Mouse (Mus musculus) liver, embryonic 14.5 days (tissue): ENCODE measurements around the gene Ttc21b. TPM values are rescaled to one million over a fixed set of nuclear protein-coding genes. Genes with fewer than 3 reads are reported as not detected.

ENCODE experiments used
- ATAC-seq: fragments of 200-750 bp; cut with Nextera tagmentation; 2 replicates; pipeline ENCODE4 v1.8.0; 2017; ENCODE audit warnings: moderate number of reproducible peaks, mild to moderate bottlenecking, moderate library complexity; ENCODE audit not compliant: insufficient read depth
- DNase-seq, 3 experiments: peaks; one replicate each; pipeline ENCODE4 v3.0.0-alpha.2; 2012 to 2013; ENCODE audit warnings: low read depth in 3 of 3, low spot score in 3 of 3
- H3K27ac ChIP-seq: fragments of 300-500 bp; sonication (generic); 2 replicates; pipeline ENCODE4 v1.5.1; 2014; ENCODE audit warnings: moderate library complexity, mild to moderate bottlenecking, control low read depth, inconsistent platforms
- H3K27me3 ChIP-seq: fragments of 300-500 bp; sonication (generic); 2 replicates; pipeline ENCODE4 v1.6.1; 2014; ENCODE audit warnings: mild to moderate bottlenecking, low read length, moderate library complexity; ENCODE audit not compliant: control insufficient read depth, insufficient read depth
- H3K36me3 ChIP-seq: fragments of 300-500 bp; sonication (generic); replicated peaks from 2 replicates; pipeline ENCODE4 v1.6.1; 2014; ENCODE audit warnings: low read depth; ENCODE audit not compliant: control insufficient read depth, insufficient read depth
- H3K4me1 ChIP-seq, 2 experiments: fragments of 200-500 bp in 1 of 2; fragments of 300-500 bp in 1 of 2; sonication (generic) in 1 of 2; replicated peaks; 2 replicates each; pipeline ENCODE4 v1.6.1; 2012 to 2014; ENCODE audit warnings: antibody characterized with exemption in 1 of 2, inconsistent platforms in 1 of 2, low read length in 1 of 2; ENCODE audit not compliant: control insufficient read depth in 2 of 2, insufficient read depth in 2 of 2
- H3K4me2 ChIP-seq: fragments of 300-500 bp; sonication (generic); 2 replicates; pipeline ENCODE4 v1.6.1; 2014; ENCODE audit warnings: low read depth, mild to moderate bottlenecking, control low read depth, moderate library complexity
- H3K4me3 ChIP-seq, 2 experiments: fragments of 200-500 bp in 1 of 2; fragments of 300-500 bp in 1 of 2; sonication (generic) in 1 of 2; 2 replicates each; pipeline ENCODE4 v1.5.1; 2012 to 2014; ENCODE audit warnings: low read depth in 2 of 2, low read length in 2 of 2, mild to moderate bottlenecking in 2 of 2, control low read depth in 1 of 2, inconsistent platforms in 1 of 2, moderate library complexity in 1 of 2; ENCODE audit not compliant: insufficient read depth in 1 of 2
- H3K9ac ChIP-seq: fragments of 300-500 bp; sonication (generic); replicated peaks from 2 replicates; pipeline ENCODE4 v1.6.1; 2014; ENCODE audit warnings: mild to moderate bottlenecking, control low read depth, moderate library complexity
- H3K9me3 ChIP-seq: fragments of 300-500 bp; sonication (generic); 2 replicates; pipeline ENCODE4 v1.6.1; 2016; ENCODE audit warnings: low read length, mixed read lengths; ENCODE audit not compliant: control insufficient read depth
- CTCF ChIP-seq: IDR thresholded peaks from 2 replicates; pipeline ENCODE4 v1.5.1; 2016; ENCODE audit warnings: antibody characterized with exemption, low read depth, control low read depth
- EP300 ChIP-seq: IDR thresholded peaks from 2 replicates; pipeline ENCODE4 v1.6.1; 2016; ENCODE audit warnings: antibody characterized with exemption, low read depth
- WGBS: fragments of 180-500 bp; shearing (Covaris S2); extraction: QIAGEN DNeasy Blood & Tissue Kit; methylation state at CpG from one replicate; pipeline ENCODE4 v1.1.7; 2014; ENCODE audit not compliant: insufficient replicate concordance; 5-methylcytosine and 5-hydroxymethylcytosine counted together
- polyA plus RNA-seq, 2 experiments: library from polyadenylated mRNA; depleted of rRNA in 1 of 2; stranded (reverse) in 1 of 2; unstranded in 1 of 2; fragments of >200 nt; fragmentation: Nextera tagmentation in 1 of 2; extraction: Ambion mirVana in 1 of 2; gene quantifications; 2 replicates each; pipeline versions ENCODE4 v1.2.1 to v1.2.3; 2012 to 2014

Gene Ttc21b
- polyA plus RNA-seq, 2 experiments, result 0.80 to 1.1 TPM

DNA sequence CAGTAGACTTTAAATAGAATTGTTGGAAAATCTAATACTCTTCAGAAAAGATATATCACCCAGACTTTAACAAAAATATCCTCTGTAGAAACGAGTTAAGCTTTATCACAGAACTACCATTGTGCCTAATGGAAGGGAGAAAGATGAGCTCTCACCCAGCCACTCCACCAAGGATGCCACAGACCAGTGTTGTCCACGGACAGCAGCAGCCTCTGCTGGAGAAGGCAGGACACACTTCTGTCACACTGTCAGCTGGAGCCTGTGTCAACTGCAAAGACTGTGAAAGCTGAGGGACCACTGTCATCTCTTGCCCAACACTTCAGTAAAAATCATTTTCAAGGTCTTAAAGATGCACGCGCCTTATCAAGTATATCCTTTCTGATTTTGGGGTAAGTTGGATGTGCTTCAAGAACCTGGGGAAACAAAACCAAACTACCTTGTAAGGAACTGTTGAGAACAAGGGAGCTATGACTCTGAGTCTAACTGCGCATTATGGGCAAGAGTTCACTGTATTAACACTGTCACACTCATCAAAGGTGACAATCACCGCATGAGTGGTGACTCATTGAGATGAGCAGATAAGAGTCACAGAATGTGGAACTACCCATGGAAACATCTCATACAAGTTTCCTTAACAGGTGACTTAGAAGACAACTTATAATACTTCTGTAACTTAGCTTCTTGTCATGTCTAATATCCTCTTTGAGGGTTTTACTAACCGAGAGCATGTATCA lies 71.8 kb downstream of the Ttc21b start:
- H3K27ac ChIP-seq, result no peak overlapping the region
- no peak overlapping the region for H3K9ac ChIP-seq
- DNase-seq (no peak), ATAC-seq (no peak)
- H3K4me3 ChIP-seq, result no peak overlapping the region
- H3K4me1 ChIP-seq, result no peaks in the 10 kb centered on the region
- no peaks in the 10 kb centered on the region for H3K36me3 ChIP-seq
- H3K27me3 ChIP-seq, result no peaks in the 10 kb centered on the region
- WGBS, result 57% methylated on average over 7 of the region's 7 CpGs
- H3K4me2 ChIP-seq, result no peak overlapping the region
- no peaks in the 10 kb centered on the region for H3K9me3 ChIP-seq
- TF ChIP-seq EP300, result no peak
- TF ChIP-seq CTCF, result peak; percentile 42

DNA sequence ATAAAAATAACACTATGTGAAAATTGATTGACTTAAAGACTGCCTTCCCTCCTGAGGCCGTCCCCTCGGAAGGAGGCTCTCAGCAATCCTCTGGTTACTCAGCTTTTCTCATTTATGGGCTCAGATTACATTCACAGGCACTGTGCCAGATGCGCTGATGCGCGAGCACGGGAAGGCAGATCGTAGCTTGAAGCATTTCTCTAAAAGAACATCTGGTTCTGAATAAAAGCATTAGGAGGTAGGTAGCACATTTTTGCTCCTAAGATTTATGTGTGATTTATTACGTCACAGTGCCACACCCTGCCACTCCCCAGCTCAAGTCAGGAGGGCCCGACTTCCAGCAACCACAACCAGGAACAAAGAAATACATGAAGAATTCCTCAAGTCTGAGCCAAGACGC lies 76.1 kb downstream of the Ttc21b start:
- H3K4me2 ChIP-seq, result no peak overlapping the region
- no peak for ATAC-seq

DNA sequence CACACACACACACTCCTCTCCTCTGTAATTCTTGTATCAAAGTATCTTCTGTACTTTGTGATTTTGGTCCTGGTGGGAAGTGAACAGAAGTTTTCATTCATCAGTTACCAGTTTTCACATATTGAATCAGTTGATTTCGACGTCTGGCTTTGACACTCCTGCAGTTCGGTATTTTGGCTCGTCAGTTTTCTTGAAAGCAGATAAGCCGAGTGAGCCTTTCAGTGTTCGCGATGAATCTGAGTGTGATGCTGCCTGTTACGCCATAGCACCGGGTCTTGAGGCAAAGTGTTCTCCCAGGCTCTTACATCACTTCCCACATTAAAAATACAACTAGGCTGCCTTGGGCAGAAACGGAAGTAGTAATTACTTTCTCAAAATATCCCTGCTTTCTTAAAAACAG lies 76.6 kb downstream of the Ttc21b start:
- DNase-seq, result no peak
- Histone ChIP-seq H3K4me3 (no peak overlapping the region), H3K4me1 (no peaks in the 10 kb centered on the region), H3K36me3 (no peaks in the 10 kb centered on the region), H3K27ac (no peak overlapping the region), H3K9me3 (no peaks in the 10 kb centered on the region), H3K4me2 (no peak overlapping the region), H3K9ac (no peak overlapping the region), H3K27me3 (no peaks in the 10 kb centered on the region)
- 56% methylated on average over 10 of the region's 10 CpGs for WGBS
- no peak for TF ChIP-seq EP300
- TF ChIP-seq CTCF, result no peak
- no peak for ATAC-seq

More for the DNA sequence above, 76.1 kb downstream of the Ttc21b start:
- no peak for DNase-seq
- no peak overlapping the region for H3K9ac ChIP-seq
- no peaks in the 10 kb centered on the region for H3K4me1 ChIP-seq
- H3K27me3 ChIP-seq, result no peaks in the 10 kb centered on the region
- no peak overlapping the region for H3K4me3 ChIP-seq
- H3K27ac ChIP-seq, result no peak overlapping the region
- TF ChIP-seq CTCF (no peak), EP300 (no peak)
- WGBS, result 63% methylated on average over 10 of the region's 10 CpGs
- no peaks in the 10 kb centered on the region for H3K9me3 ChIP-seq
- no peaks in the 10 kb centered on the region for H3K36me3 ChIP-seq

DNA sequence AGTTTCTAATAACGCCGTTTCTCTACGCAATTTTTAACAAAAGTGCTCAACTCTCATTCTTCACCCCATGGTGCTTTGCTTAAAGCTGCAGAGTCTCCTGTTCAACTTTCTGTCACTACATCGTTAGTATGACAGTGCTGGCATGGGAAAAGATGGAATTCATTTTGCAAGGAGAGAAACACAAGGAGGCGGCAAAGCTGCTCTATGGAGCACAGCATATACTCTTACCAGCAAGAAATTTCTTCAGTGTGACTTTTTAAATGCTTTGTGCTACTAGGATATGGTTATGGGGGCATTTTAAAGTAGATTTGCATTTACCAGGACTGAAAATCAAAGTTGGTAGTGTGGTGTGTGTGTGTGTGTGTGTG lies 77.6 kb downstream of the Ttc21b start:
- Histone ChIP-seq H3K4me3 (no peak overlapping the region), H3K4me2 (no peak overlapping the region), H3K36me3 (no peaks in the 10 kb centered on the region), H3K9me3 (no peaks in the 10 kb centered on the region), H3K27ac (no peak overlapping the region), H3K9ac (no peak overlapping the region), H3K27me3 (no peaks in the 10 kb centered on the region), H3K4me1 (no peaks in the 10 kb centered on the region)
- ATAC-seq (no peak), DNase-seq (no peak)
- WGBS, result 75% methylated on average over 5 of the region's 5 CpGs
- TF ChIP-seq EP300 (no peak), CTCF (no peak)

DNA sequence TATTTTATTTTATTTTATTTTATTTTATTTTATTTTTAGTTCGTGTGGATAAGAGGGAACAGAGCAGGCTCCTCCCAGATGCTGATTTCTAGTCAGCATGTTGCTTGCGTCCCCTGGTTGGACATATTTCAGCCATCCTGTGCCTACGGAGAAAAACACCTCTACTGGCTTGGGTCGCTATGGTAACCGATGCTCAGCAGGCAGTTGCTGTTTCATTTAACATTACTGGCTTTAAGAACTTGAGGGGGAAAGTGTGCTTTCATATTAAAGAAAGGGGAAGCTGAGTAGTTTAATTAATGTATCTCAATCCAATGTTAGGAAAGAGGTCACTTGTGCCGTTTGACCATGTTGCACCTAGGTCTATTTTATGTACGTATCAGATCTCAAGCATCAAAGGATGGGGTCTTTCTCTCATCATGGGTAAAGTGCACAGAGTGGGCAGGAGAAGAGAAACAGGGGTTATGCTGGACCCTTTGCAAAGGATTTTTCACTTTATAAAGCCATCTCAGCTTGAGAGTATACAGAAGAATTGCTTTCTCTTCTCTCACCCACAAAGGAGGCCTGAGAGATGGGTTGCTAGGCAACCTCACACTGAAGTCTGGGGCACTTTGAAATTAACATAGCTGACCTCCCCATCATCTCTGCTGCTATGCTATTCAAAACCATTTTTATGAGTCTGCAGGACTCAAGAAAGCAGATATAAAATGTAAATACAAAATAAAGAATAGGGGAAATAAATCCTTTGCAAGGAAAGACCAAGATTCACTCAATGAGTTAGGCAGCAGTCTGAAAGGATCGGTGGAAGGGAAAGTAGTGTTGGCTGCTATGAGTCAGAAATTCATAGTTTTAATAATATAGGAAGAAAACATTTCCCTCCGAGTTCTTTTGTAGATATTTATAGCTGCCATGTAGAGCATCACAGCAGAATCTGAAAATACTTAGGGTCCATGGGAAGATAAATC lies 78.2 kb downstream of the Ttc21b start:
- no peaks in the 10 kb centered on the region for H3K9me3 ChIP-seq
- H3K4me1 ChIP-seq, result no peaks in the 10 kb centered on the region
- H3K4me3 ChIP-seq, result no peak overlapping the region
- no peaks in the 10 kb centered on the region for H3K36me3 ChIP-seq
- no peak overlapping the region for H3K4me2 ChIP-seq
- DNase-seq, result no peak
- WGBS, result 68% methylated on average over 9 of the region's 9 CpGs
- no peak overlapping the region for H3K9ac ChIP-seq
- no peak for TF ChIP-seq EP300
- TF ChIP-seq CTCF, result no peak
- ATAC-seq, result no peak
- no peak overlapping the region for H3K27ac ChIP-seq
- no peaks in the 10 kb centered on the region for H3K27me3 ChIP-seq
